Mouse (Mus musculus): ENCODE results near the gene 1700001L19Rik.
"Not testable (repeated sequence)": the region's sequence is repeated elsewhere in the genome, so short reads cannot be mapped to it uniquely, and the experiment has no call there.

The 1700001L19Rik gene

DNA sequence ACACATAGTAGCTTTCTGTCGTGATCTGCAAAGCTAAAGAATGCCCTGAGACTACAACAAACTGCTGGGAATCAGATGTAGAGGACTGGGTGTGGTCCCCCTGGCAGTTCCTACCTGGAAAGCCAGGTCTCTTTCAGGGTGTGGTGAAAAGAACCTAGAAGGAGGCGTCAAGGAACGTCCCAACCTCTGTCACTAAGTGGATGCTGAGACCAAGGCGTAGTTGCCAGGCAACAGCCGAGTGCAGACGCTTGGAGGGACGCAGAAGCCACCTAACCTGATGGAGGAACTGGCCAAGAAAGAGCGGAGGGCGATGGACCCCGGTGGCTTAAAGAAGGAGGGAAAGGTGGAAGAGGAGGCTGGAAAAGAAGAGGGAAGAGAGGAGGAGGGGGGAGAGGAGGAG, at the start of gene 1700001L19Rik:
TSS of gene 1700001L19Rik (plus strand) at position 223 of the 400 bp plus-strand sequence.
- no peak for DNase-seq (ENCODE audit: low read depth in 1 of 2, low spot score in 2 of 2)

DNA sequence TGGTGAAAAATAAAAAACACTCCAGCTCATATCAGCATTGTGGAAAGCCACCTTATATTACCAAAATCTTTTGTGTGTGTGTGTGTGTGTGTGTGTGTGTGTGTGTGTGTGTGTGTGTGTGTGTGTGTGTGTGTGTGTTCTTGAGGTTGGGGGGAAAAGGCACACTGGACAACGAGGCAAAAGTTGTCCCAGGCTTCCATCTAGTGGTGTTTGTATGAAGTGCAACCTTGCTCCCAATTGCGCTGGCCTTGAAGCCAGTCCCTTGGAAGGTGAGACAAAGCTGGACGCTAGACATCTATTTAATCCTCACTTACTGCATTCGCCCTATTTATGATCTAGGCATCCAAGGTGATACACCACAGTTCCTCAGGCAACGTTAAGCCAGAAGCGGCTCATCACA, 43.8 kb upstream of the 1700001L19Rik start:
- DNase-seq (ENCODE audit: low read depth in 1 of 2, low spot score in 2 of 2) = not testable (repeated sequence)

DNA sequence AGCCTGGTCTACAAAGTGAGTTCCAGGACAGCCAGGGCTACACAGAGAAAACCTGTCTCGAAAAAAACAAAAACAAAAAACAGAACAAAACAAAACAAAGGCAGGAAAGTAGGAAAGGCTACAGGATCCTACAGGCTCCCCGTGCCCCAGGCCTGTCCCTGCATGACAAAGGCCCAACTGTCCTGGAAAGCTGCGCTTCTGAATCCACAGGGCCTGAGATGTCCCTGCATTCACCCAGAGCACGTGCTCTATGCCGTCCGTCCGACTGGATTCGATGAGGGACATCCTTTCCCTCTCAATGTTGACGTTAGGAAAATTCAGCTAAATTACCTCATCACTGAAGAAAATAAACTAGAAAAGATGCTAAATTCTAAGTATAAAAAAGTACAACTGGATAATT, 29.1 kb upstream of the 1700001L19Rik start:
- no peak for DNase-seq (ENCODE audit: low read depth in 1 of 2, low spot score in 2 of 2)

DNA sequence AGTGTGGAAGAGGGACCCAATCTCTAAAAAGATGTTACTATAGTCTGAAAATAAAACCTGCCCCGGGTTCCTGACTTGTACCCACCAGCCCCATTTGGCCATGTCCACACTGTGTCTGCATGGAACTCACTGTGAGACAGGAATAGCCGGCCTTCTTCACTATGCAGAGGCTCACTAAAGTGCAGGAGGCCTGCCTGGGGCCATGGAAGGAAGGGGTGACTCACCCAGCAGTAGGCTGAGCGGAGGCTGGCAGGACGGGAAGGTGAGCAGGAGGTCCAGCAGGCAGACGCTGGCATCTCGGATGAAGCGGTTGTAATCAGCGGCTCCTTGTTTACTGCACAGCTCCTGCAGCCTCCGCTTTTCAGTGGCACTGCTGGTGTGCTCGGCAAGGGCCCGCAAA, 28.7 kb upstream of the 1700001L19Rik start:
- no peak for DNase-seq (ENCODE audit: low read depth in 1 of 2, low spot score in 2 of 2)

DNA sequence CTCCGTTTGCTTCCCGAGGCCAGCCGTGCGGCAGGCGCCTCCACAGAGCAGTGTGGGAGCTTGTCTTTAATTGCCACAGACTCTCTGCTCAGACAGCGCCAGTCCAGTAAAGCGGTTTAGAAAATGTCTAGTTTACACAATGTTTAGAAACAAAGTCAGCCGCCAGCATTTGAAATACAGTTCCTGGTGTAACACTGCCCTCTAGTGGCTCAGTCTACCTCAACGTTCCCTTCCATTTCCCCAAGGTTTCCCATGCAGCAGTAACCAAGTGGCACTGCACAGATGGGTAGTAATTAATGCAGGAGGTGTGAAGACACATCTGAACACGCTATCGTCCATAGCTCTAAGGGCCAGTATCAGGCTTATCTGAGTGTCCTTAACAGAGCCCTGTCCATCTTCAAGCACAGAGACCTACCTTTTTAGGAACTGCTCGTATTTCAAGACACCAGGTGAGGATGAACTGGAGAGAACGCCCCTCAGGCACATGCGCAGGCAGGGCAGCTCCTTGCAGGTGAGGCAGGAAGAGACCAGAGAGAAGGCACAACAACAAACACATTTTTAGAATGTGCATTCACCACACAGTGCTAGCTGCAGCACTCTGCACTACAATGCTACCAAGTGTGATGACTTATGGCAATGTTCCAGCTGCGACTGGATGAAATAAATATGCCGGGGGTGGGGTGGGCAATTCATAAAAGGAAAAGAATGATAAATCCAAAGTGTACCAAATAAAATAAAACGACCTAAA, 27.5 kb upstream of the 1700001L19Rik start:
- no peak for DNase-seq (ENCODE audit: low read depth in 1 of 2, low spot score in 2 of 2)

DNA sequence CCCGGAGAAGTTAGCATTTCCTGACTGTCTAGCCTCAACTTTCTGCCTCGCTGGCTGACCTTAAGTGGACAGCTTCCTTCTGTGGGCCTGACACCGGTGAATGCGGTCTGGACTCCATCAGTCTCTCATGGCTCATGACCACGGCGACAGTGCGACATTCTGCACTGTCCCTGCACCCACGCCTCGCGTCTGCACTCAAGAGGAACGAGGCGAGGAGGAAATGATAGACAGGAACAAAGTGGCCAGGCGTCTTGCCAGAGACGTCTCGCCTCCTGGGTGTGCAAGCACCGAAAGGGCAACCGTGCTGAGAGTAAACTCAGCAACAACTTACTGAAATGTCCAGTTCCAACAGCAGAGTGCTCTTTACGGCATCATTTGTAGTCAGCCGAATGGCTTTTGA, 25.0 kb upstream of the 1700001L19Rik start:
- DNase-seq (ENCODE audit: low read depth in 1 of 2, low spot score in 2 of 2) = no peak

DNA sequence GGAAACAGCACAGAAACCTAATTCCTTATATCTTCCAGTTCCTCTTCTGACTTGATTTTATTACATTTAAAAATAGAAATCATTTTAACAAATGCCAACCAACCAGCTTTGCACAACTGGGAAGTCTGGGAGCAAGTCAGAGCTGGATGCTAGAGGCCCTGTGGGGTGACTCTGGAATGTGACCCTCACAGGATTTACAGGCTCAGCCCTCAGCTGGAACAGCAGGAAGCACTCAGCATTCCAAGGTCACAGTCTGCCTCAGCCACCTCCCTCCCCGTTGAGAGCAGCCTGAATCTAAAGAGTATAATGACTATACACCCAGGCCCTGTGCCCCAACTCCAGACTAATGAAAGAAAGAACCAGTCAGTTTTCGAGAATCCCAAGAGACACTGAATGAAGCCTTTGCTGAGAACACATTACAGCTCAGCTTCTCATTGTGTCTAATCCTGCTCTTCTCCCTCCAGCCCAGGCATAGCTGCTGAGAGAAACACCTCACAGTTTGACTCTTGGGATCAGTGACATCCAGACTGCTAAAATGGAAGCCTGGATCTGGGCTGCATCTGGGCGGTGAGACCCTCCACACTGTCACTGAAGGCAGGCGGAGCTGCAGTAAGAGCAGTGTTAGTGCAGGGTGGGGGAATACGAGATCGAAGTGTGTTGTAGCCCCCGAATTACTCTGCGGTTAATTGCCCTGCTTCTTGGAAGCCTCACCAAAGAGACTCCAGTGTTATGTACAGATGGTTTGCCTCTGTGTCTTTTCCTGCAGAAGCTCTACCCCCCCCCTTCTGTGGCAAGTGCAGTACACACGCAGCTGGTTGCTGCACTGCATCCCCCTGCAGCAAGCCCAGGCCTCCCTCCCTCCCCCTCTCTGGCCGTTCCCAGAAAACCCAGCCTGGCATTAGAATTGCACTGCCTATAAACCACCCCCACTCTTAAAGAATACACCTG, 24.0 kb upstream of the 1700001L19Rik start:
- no peak for DNase-seq (ENCODE audit: low read depth in 1 of 2, low spot score in 2 of 2)

DNA sequence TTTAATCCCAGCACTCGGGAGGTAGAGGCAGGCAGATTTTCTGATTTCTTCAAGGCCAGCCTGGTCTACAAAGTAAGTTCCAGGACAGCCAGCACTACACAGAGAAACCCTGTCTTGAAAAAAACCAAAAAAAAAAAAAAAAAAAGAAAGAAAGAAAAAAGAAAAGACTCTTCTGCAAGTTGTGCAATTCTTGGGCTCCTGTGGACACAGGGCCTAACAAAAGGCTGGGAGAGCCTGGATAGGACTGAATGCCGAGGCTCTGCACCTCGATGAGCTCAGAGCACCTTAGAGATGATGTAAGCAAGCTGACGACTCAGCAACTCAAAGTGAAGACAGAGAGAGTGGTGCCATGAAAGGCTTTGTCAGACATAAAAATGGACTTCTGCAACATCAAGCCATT, 22.8 kb upstream of the 1700001L19Rik start:
- DNase-seq (ENCODE audit: low read depth in 1 of 2, low spot score in 2 of 2) = no peak

DNA sequence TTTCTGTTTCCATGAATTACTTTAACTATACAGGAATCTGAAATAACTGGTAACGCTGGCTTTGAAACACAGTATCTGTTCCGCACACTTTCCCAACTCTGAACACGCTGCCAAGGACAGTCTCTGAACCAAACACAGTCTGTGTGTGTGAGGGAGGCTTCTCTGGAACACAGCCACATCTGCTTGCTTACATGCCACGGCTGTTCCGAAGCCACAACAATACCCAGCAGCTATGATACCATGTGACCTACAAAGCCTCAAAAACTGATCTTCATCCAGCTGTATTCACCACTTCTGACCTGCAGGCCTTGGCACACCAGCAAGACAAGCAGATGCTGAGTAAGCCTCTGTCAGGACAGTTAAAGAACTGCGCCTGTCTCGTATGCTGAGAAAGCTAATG, 19.3 kb upstream of the 1700001L19Rik start:
- no peak for DNase-seq (ENCODE audit: low read depth in 1 of 2, low spot score in 2 of 2)

DNA sequence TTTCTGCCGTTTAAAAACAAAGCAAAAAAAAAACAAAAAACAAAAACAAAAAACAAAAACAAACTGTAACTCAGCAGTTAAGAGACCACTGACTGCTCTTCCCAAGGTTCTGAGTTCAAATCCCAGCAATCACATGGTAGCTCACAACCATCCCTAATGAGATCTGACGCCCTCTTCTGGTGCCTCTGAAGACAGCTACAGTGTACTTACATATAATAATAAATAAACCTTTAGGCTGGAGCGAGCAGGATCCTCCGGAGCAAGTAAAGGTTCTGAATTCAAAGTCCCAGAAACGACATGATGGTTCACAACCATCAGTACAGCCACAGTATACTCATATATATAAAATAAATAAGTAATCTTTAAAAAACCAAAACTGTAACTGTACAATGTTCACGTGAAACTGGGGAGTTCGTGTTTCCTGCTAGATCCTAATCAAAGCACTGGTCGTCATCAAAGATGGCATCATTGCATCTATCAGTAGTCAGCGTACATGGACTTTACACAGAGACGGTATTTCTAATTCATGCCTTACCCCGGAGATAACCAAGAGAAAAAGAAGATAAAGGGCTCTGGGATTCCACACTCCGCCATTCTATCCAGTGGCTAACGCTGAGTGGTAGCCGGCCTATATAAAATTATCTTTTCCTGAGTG, 16.0 kb upstream of the 1700001L19Rik start:
- DNase-seq (ENCODE audit: low read depth in 1 of 2, low spot score in 2 of 2) = no peak

DNA sequence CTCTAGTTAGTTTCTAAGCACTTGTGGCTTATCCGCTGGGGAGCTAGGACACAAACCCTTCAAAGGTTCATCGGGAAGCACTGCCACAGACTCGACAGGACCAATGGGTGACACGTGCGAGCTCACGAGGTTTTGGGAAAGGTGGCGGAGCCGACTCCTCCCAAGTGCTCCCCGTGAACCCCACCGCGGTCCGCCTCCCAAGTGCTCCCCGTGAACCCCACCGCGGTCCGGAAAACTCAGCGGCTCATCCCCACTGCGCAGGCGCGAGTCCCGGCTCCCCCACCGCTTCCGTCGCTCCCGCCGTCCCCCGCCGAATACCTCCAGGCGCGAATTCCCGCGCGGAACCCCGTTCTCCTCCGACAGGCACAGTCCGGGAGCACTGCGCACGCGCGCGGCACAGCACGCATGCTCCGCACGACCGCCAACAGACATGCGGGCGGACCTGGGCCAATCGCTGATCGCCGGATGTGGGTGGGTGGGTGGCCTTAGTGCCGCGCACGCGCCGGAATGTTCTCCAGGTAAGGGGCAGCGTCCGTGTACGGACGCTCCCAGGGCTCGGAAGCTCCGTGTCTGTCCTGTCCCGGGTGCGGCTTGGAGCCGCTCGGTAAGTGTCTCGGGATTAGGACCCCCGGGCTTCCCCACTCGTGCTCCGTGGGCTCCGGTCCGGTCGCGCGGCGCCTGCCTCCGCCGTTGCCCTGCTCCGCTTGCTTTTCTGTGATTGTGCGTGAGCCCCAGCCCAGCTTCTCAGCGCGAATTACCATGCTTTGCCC, 15.3 kb upstream of the 1700001L19Rik start, which contains the start of the genes Mtrr and Fastkd3:
TSS of gene Mtrr (minus strand) at position 403 of the 770 bp plus-strand sequence.
TSS of gene Fastkd3 (plus strand) at position 488 of the 770 bp plus-strand sequence.
- peak; percentile 77 to 83 for DNase-seq (ENCODE audit: low read depth in 1 of 2, low spot score in 2 of 2)

DNA sequence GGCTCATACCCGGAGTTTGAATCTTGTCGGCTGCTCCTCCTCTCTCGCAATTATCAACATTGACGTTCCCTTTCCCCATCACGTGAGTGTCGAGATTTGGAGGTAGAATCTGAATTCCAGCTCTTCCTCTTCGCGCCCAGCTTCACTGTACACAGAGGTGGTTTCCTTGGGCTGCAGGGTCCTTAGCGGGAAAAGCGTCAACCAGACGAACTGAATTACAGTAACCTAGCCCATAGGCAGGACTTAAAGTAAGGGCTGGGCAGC, 14.8 kb upstream of the 1700001L19Rik start:
- no peak for DNase-seq (ENCODE audit: low read depth in 1 of 2, low spot score in 2 of 2)

DNA sequence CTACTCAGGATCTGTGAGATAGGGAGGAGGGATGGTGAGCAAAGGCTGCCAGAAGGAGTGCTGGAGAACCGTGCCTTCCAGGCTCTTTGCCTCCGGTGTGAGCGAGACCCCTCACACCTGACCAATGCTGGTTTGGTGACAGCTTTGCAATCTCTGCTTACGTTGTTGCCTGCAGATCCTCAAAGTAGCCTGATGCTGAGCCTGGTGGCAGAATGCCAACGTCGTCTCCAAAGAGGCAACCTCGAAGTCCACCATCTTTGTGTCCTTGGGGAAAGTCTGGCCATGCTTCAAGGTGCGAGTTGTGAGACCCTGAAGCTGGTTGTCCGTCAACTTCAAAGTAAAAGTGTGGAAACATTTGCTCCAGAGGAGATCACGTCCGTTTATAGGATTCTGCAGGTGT, 13.3 kb upstream of the 1700001L19Rik start:
- DNase-seq (ENCODE audit: low read depth in 1 of 2, low spot score in 2 of 2) = no peak

DNA sequence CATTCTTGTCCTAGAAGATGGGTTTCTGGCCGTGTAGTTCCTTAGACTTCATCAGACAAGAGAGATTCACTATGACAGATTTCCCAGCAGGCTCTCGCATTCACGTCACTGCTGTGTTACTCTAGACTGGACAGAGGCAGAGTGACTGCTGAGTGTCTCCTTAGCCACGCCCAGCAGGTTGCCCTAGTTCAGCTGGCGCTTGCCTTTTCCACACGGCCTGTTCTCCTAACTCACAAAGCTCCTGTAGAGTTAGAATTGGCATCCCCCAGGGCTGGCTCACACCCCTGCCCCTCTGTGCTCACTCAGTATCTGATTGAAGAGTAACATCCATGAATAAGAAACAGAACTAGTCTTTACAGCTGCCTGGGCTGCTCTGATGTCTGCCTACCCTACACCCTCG, 11.8 kb upstream of the 1700001L19Rik start:
- no peak for DNase-seq (ENCODE audit: low read depth in 1 of 2, low spot score in 2 of 2)

DNA sequence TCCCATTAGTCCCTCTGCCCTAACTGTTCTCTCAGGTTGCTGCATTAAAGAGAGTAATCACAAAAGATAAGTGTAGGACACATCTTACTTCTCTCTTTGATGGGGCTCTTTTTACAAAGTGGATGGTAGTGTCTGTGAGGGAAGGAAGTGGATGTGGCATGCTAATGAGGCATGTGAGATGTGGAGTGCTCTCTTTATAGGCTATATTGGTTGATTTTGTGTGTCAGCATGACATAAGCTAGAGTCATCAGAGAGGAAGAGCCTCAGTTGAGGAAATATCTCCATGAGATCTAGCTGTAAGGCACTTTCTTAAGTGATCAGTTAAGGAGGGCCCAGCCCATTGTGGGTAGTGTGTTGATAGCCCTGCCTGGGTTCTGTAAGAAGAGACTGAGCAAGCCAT, 8.9 kb upstream of the 1700001L19Rik start:
- no peak for DNase-seq (ENCODE audit: low read depth in 1 of 2, low spot score in 2 of 2)

DNA sequence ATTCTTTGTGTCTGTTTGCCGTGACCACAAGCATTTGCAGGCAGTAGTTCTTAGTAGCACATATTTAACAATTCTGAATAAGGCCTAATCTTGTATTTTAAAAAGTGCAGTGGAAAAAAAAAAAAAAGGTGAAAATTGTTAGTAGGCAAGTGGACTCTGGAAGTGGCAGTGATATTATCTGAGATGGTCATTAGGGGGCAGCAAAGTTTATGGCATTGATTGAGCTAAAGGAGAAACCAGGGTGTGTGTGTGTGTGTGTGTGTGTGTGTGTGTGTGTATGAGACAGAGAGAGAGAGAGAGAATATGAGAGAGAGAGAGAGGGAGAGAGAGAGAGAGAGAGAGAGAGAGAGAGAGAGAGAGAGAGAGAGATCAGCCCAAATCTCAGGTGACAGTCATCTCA, 3.4 kb upstream of the 1700001L19Rik start:
- no peak for DNase-seq (ENCODE audit: low read depth in 1 of 2, low spot score in 2 of 2)

DNA sequence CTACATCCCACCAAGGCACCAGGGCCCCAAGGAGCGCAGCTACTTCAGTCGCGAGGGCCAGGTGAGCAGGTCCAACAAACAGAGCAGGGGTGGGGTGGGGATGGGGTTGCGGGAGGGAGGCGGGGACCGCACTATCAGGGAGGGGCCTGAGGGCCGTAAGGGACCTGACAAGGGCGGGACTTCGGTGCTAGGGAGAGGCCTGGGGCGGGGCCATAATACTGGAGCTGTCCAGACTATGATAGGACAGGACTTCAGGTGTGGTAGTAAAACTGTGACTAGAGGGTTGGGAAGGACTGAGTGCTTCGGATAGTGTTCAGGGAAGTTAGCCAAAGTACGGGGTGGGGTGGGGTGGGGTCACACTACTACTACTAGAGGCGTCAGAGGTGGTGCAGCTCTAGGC, 446 bp downstream of the 1700001L19Rik start:
- no peak for DNase-seq (ENCODE audit: low read depth in 1 of 2, low spot score in 2 of 2)

DNA sequence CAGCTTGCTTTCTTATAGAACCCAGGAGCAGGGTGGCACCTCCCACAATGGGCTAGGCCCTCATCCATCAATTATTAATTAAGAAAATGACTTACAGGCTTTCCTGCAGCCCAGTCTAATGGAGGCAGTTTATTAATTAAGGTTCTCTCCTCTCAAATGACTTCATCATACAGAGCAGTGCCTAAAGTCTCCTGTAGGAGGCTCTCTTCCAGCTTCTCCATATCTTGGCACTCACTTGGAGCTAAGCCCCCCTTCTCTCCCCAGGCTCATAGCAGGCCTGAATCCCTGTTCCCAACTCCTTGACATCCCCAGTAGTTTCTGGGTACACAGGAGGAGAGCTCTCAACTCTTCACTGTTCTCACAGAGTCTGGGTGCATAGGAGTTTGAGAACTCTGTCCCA, 1.7 kb downstream of the 1700001L19Rik start:
- DNase-seq (ENCODE audit: low read depth in 1 of 2, low spot score in 2 of 2) = no peak

DNA sequence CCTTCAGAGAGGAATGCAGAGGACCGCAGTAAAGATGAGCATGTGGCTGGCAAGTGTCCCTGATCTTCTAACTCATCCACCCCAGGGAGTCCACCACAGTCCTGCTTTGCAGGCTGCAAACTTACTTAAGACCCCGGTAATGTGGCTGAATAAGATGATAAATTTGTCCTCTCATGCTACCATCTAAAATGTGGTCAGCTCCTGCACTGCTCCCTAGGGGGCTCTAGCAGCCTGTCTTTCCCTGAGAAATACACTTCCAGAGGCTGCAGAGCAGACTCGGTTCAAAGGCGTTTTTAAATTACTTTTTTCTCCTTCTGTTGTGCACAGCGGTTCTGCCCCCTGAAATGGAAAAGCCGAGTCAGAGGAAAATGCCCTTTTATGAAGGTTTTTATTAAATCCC, 4.0 kb downstream of the 1700001L19Rik start:
- DNase-seq (ENCODE audit: low read depth in 1 of 2, low spot score in 2 of 2) = no peak

DNA sequence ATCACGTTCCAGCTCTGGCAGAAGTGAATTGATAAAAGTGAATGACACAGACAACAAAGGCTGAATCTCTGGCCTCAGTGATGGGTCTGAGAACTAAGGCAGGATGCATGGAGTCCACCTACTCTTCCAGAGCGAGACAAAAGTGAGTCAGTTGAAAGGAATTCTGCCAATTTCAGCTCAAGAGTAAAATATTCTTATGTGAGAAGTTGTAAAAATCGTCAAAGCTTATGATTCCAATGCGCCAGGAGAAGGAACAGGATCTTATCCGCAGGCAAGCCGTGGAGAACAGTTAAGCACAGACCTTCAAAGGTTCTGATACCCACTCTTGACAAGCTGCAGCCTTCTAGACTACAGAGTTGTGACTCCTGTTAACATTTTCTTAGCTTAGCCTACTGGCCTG, 5.9 kb downstream of the 1700001L19Rik start:
- no peak for DNase-seq (ENCODE audit: low read depth in 1 of 2, low spot score in 2 of 2)

DNA sequence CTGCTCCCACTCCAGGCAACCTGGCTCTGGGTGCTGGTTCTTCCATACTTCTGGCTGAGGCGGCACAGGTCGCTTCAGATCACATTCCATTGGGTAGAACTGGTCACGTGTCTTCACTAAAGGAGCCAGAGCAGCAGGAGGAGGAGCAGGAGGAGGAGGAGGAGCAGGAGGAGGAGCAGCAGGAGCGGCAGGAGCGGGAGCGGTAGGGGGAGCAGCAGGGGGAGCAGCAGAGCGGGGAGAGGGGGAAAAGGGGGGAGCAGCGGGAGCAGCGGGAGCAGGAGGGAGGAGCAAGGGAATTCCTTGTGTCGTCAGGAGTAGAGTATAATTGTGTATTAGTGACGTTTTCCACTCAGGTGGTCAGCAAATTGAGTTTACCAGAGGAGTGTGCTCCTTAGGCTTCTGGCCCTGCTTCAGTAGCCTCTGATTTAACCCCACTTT, 8.5 kb downstream of the 1700001L19Rik start:
- DNase-seq (ENCODE audit: low read depth in 1 of 2, low spot score in 2 of 2) = no peak

Data from monocyte, adult 2 months (primary cell).